Mouse (Mus musculus): ENCODE measurements around the gene Akap13.

Gene Akap13

DNA sequence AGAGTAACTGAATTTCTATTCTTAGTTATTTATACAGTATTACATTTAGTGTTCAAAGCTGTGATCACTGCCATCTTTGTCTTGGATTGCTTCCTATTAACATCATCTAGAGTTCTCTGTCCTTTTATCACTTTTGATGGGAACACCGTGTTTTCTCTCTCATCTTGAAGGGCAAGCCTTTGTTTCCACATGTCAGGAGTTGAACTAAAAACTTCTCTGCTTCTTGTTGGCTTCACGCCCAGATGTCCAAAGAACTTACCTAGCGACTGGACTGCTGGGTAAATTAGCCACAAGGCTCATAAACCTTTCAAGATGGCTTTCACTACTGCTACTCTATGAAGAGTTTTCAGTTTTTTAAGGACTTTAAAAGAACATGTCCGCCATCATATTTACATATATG, 165.6 kb downstream of the Akap13 start:
- intact Hi-C loops (cut with DNase I) = no loop called here

GRCm38 (mm10) chr7:75627831-75628230, 172.5 kb downstream of the Akap13 start:
- intact Hi-C loops (cut with DNase I) = no loop called here

DNA sequence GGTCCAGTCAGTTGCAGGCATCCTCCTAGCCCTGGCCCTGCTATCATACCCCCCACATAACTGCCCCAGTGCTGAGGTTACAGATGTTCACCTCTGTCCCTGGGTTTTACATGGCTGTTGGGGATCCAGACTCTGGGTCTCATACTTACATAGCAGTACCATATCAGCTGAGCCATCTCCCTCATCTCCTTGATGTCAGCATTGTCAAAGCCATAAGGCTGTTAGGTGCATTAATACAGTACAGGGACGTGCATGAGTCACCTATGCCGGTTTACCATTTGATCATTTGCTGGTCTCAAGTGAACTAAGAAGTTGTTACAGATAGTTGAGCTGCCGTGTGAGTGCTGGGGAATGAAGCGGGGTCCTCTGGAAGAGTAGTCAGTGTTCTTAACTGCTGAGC, 174.3 kb downstream of the Akap13 start:
- intact Hi-C loops (cut with DNase I) = no loop called here

DNA sequence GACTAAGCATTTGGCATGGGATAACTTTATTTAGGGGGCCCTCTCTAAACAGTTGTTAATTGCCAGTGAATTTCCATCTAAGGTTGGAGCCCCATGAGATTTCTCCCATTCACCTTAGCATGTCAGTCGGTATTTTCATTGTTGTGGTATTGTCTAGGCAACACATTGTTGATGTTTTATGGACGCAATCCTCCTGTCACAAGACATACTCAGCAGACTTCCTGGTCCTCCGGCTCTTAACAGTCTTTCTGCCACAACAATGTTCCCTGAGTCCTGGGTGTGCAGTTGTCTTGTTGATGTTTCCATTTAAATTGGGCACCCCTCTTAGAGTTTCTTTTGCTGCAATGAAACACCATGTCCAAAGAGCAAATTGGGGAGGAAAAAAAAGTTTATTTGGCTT, 177.6 kb downstream of the Akap13 start:
- intact Hi-C loops (cut with DNase I) = no loop called here

- intact Hi-C loops (cut with DNase I) = no loop called here
Measured at GRCm38 (mm10) chr7:75633393-75633792, 178.1 kb downstream of the Akap13 start.

DNA sequence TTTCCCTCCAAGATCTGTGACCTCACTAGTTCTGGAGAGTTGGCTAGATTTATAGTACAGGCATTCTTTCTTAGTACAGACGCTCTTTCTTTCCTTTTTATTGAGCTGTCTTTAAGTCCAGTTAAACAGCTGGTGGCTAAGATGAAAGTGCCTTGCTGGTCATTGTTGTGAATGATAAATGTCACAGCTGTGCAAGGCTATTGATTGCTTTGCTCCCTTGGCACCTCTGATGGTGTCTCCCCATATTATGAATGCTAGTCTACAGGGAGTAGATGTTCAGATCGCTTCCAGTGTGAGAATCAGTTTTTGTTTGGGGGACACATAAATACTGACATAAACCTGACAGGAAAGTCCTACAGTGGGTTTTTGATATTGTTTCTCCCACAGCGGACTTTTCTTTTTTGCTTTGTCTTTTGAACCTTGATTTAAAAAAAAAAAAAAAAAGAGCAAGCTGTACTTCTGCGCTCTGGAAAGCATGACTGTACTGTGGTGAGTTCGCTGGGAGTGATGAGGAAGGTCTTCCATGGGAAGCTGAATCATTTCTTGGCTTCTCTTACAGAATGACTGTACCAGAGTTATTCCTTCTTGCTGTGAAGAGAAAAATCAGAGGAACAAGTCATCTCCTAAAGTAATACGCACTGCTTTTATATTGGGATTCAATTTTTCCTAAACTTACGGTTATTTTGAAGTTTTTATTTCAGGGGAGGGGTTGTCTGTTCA, 178.6 kb downstream of the Akap13 start:
- intact Hi-C loops (cut with DNase I) = no loop called here

- intact Hi-C loops (cut with DNase I) = no loop called here
Measured at GRCm38 (mm10) chr7:75638769-75639168, 183.4 kb downstream of the Akap13 start.

DNA sequence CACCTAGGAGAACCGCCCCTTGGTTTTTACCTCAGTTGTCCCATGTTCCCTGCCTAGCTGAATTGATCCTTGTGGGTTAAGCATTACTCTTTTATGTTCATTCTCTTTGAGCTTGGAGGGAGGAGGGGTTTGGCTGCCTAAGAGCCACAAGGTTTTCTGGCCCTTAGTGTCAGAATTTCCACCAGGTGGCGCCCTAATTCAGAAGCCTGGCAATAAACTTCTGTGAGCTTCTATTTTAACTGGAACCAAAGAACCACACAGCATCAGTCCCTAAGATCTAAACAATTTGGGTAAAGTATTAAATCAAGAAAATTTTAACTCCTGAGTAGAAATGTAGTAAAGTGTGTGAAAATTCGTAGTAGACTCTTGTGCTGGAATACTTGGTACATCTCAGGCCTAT, 184.2 kb downstream of the Akap13 start:
- intact Hi-C loops (cut with DNase I) = no loop called here

DNA sequence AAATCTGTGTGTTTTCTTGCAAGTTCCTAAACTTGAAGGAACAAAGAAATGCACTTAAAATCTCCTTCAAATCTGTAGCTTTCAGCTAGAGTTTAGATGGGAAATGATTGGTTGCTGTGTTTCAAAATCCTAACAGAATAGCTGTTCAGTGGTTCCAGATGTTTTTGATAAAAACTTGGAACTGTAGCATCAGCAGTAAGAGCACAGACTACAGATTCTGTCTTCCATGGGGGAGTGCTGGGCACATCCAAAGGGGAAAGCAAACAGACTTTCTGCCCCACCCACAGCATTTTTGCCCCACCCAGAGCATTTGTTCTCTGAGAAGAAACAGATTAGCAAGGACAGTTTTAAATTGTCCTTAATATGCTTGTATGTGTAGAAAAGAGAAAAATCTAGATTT, 184.7 kb downstream of the Akap13 start:
- intact Hi-C loops (cut with DNase I) = loop anchor here (5.0 kb wide), 2 partner anchors 77 to 92 kb away; no protein-coding TSS in a partner anchor

DNA sequence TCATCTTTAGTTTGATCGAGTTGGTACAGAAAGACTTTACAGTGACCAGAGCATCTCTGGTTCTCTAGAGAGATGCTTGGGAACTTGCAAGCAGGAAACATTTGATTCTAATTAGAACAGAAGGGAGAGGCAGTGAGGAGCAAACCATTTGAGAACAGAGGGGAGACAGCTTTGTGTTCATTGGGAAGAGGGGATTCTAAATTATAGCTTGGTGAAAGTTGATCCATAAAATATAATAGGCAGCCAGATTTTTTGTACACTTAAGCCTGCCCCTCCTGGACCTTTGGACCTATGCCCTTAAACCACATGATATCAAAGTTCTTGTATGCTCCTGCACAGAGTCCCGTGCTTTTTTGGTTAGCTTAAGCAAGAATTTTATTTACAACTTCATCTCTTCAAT, 185.3 kb downstream of the Akap13 start:
- intact Hi-C loops (cut with DNase I) = loop anchor here (5.0 kb wide), 2 partner anchors 77 to 92 kb away; no protein-coding TSS in a partner anchor

- intact Hi-C loops (cut with DNase I) = loop anchor here (5.0 kb wide), 2 partner anchors 76 to 91 kb away; no protein-coding TSS in a partner anchor
Measured at GRCm38 (mm10) chr7:75641415-75642177, 186.3 kb downstream of the Akap13 start.

DNA sequence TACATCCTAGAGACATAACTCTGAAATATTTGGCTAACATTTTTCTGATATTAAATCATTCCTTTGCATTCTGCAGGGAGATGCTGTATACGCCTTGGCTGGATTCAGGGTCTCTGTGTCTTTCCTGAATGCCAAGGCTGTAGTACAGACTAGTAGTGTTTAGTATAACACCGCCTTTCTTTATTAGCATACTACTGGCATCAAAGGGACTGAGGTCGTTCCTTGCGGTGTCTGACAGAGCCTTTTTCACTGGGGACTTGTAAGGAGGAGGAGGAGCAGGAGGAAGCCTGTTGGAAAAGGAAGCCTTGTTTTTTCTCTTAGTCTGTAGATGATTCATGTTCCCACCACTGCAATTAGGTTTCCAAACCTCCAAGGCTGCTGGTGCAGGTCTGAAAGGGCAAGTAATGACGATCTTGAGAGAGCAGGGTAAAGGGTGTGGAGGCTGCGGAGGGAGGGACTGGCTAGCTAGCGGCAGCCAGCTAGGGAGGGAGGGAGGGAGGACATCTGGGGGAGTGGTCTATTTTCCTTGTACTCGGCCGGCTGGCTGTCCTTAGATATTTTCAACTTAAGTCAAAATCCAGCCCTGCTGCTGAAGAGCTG, 186.9 kb downstream of the Akap13 start:
- intact Hi-C loops (cut with DNase I) = loop anchor here (5.0 kb wide), 2 partner anchors 75 to 90 kb away; no protein-coding TSS in a partner anchor

- intact Hi-C loops (cut with DNase I) = loop anchor here (5.0 kb wide), 2 partner anchors 74 to 89 kb away; no protein-coding TSS in a partner anchor
Measured at GRCm38 (mm10) chr7:75642846-75643563, 187.7 kb downstream of the Akap13 start.

DNA sequence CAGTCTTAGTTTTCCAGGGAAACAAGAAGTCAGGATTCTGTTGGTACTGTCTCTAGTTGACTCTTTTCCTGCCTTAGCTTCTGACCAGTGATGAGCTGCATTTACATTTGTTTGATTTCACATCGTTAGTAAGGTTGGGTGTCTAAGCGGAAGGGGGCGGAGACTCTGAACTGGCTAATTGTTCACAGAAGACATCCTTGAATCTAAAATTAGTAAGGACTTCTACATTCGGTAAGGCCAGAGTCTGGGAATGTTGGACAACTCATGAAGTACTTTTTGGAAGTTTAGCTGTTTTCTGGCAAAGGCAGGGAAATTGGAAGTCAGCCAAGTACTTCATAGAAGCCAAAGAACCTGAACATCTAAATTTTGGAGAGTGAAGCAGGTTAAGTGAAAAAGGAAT, 188.7 kb downstream of the Akap13 start:
- intact Hi-C loops (cut with DNase I) = loop anchor here (5.0 kb wide), 2 partner anchors 73 to 88 kb away; no protein-coding TSS in a partner anchor

- intact Hi-C loops (cut with DNase I) = loop anchor here (5.0 kb wide), 2 partner anchors 73 to 88 kb away; no protein-coding TSS in a partner anchor
Measured at GRCm38 (mm10) chr7:75644585-75644984, 189.3 kb downstream of the Akap13 start.

- intact Hi-C loops (cut with DNase I) = no loop called here
Measured at GRCm38 (mm10) chr7:75645156-75645933, 190.0 kb downstream of the Akap13 start.

DNA sequence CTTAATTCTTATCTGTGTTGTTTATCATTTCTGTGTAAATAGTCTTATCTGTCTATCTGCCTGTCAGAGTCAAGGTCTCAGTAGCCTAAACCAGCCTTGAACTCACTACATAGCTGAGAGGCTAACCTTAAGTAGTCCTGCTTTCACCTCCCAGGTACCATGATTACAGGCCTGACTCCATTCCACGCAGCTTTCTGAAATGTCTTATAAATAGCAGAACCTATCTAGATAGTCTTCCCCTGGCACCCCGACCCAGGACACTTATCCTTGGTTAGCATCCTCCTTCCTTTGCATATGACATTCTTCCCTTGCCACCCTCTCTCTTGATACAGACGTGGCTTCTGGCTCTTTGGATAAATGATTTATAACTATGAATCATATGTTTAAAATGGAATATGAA, 192.7 kb downstream of the Akap13 start:
- intact Hi-C loops (cut with DNase I) = no loop called here

- intact Hi-C loops (cut with DNase I) = no loop called here
Measured at GRCm38 (mm10) chr7:75648961-75649360, 193.6 kb downstream of the Akap13 start.

DNA sequence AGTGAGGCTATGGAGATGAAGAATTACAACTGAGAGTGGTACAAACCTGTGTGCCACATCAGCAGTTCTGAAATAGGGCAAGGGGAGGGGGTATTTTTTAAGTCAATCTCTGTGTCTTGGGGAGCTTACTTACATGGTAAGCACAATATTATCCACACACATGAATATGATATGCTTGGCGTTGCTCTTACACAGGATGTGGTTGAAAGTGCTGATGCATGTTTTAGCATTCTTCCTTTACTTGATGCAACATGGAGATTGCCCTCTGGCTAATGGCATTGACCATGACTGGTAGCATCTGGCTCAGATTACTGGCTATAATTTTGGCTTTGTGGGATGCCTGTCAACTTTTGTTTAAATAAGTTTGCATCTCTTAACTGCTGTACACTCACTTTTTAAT, 194.6 kb downstream of the Akap13 start:
- intact Hi-C loops (cut with DNase I) = no loop called here

DNA sequence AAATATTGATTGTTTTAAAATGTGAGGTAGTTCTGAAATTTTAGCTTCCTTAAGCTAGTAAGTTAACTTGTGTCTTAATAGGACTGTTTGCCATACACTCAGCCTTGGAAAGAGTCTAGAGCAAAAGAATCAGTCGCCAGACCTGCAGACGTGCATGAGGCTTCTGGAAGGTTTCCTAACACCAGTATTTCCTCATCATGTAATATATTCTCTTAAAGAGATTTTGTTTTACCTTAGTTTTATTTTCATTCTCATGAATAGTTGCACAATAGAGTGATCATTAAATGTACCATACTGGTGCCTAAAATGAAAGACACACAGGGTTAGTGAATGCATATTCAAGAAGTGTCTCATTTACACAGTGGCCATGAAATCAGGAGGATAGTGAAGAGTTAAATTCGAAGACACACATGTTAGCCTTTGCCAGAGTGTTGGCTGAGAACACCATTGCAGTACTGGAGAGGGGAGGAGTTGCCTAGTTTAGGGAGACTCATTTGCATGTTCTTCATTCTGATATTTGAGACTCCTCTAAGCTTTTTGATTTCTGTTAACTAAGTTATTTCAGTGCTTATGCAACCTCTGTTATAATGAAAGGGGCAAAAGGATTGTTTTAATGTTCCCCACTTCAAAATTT, 198.5 kb downstream of the Akap13 start:
- intact Hi-C loops (cut with DNase I) = no loop called here
